Mouse (Mus musculus): Measurements from ENCODE around the gene Stx6. TPM values are rescaled to one million over a fixed set of nuclear protein-coding genes. Genes with fewer than 3 reads are reported as not detected.
A peak's percentile ranks its signal among the peaks of the same experiment; 100 is the strongest.

Gene Stx6
- polyA plus RNA-seq, 1 experiment from 2014 or later, result 8.5 TPM

DNA sequence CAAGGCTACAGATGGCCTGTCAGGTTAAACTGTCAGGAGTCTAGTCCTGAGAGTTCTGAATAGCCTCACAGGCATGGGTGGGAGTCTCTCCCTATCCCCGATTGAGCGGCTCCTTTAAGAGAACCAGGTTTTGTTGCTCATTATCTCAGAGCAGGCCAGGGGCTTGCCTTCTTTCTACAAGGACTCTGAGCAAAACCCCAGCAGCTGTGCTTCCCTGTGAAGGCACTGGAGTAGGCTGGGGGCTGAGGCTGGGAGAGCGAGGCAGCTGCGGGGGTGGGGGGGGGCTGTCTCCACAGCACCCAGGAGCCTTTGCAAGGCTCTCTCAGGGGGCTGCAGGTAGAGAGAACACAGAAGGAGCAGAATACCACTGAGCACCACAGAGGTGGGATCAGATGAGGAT is 80.7 kb downstream of the Stx6 start:
- no peak overlapping the region for H3K4me2 ChIP-seq (ENCODE audit: low read depth, low read length)
- H3K4me1 ChIP-seq (ENCODE audit: insufficient read depth), result peaks cover under 1% of the 10 kb centered on the region
- peaks cover 8% of the 10 kb centered on the region for H3K27me3 ChIP-seq (ENCODE audit: insufficient read depth, low read length)
- H3K27ac ChIP-seq (ENCODE audit: low read depth), result no peak overlapping the region
- TF ChIP-seq EP300 (IDR thresholded peaks at IDR 0.05; ENCODE audit: low read depth) (no peak), CTCF (IDR thresholded peaks at IDR 0.05; ENCODE audit: low read depth) (no peak)
- no peak for ATAC-seq
- no peak overlapping the region for H3K4me3 ChIP-seq (ENCODE audit: low read depth, low read length)
- no peak overlapping the region for H3K9ac ChIP-seq (replicated peaks)
- no peaks in the 10 kb centered on the region for H3K9me3 ChIP-seq (ENCODE audit: low read length)
- WGBS (ENCODE audit: insufficient replicate concordance), result 73% methylated on average over 4 of the region's 4 CpGs
- no peak for DNase-seq
- no peaks in the 10 kb centered on the region for H3K36me3 ChIP-seq (replicated peaks; ENCODE audit: insufficient read depth, low read length)

DNA sequence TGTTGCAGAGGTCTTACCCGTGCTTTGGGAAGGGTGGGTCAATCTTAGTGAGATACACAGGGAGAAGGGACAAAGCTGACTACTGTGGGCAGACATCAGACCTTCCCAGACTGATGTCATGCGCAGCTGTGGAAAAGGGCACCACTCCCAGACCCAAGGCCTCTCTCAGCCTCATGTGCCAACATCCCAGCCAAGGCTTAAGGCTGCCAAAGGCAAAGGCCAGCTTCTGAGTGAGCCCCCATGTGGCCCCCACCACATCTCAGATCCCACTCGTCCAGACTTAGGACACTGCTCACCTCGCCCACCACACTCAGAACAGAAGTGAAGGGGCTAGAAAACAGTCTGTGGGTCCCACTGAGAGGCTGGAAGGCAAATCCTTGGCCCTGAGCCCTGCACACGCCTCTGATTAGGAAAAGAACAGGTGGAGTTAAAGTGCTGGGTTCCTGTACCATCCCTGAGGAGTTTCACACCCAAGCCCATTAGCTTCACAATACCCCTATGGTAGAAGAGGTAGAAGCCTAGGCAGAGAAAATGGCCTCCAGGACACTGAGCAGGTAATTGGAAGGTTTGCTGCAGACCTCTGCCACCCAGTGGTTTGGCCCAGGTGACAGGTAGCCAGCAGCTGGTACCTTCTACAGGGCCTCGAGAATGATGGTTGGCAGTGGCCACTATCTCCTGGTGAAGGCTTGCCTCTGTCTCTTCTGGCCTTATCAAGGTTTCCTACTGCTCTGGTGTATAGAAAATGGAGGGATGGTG is 81.6 kb downstream of the Stx6 start:
- DNase-seq (no peak), ATAC-seq (no peak)
- Histone ChIP-seq H3K4me1 (ENCODE audit: insufficient read depth) (peaks cover 5% of the 10 kb centered on the region), H3K27me3 (ENCODE audit: insufficient read depth, low read length) (peaks cover 18% of the 10 kb centered on the region), H3K9me3 (ENCODE audit: low read length) (no peaks in the 10 kb centered on the region), H3K4me2 (ENCODE audit: low read depth, low read length) (no peak overlapping the region), H3K36me3 (replicated peaks; ENCODE audit: insufficient read depth, low read length) (no peaks in the 10 kb centered on the region), H3K9ac (replicated peaks) (no peak overlapping the region), H3K27ac (ENCODE audit: low read depth) (no peak overlapping the region), H3K4me3 (ENCODE audit: low read depth, low read length) (no peak overlapping the region)
- no peak for TF ChIP-seq CTCF (IDR thresholded peaks at IDR 0.05; ENCODE audit: low read depth)
- no peak for TF ChIP-seq EP300 (IDR thresholded peaks at IDR 0.05; ENCODE audit: low read depth)
- WGBS (ENCODE audit: insufficient replicate concordance), result 71% methylated on average over 6 of the region's 6 CpGs

DNA sequence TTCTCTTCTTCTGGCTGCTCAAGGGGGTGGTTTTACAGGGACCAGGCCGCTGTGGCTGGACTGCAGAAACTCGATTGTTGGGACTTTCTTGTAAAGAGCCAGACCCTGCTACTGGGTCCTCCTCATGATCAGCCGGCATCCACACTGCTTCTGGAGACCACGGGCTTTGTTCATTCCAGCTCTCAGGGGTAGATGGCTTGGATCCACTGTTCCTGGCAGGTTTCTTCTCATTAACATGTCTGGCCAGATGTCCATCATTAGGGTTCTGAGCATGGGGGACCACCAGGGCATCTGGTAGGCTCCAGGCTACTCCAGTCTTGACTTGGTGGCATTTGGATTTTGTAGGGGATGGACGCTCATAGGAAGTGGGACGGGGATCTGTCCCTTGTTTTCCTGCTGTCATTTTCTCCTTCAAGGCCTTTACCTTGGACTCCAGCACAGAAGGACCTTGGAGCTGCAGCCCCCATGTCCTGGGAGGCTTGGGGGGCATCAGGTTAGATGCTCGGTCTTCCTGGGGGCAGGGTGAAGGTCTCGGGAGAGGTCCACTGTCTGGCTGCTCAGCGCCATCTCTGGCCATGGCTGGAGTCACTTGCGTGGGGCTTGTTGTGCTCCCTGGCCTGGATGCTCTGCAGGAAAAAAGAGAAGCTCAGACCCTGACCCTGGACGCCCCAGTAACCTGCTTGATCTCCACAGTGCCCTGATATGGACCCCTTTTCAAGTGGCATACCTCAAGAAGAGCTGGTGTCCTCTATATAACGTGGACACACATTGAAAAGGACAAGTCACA is 83.4 kb downstream of the Stx6 start:
- WGBS (ENCODE audit: insufficient replicate concordance), result 72% methylated on average over 12 of the region's 12 CpGs
- H3K4me3 ChIP-seq (ENCODE audit: low read depth, low read length), result no peak overlapping the region
- H3K9ac ChIP-seq (replicated peaks), result no peak overlapping the region
- H3K4me1 ChIP-seq (ENCODE audit: insufficient read depth), result peaks cover 5% of the 10 kb centered on the region
- H3K4me2 ChIP-seq (ENCODE audit: low read depth, low read length), result no peak overlapping the region
- H3K27me3 ChIP-seq (ENCODE audit: insufficient read depth, low read length), result peaks cover 32% of the 10 kb centered on the region
- no peaks in the 10 kb centered on the region for H3K36me3 ChIP-seq (replicated peaks; ENCODE audit: insufficient read depth, low read length)
- H3K27ac ChIP-seq (ENCODE audit: low read depth), result no peak overlapping the region
- no peak for ATAC-seq
- DNase-seq, result no peak
- H3K9me3 ChIP-seq (ENCODE audit: low read length), result no peaks in the 10 kb centered on the region
- no peak for TF ChIP-seq EP300 (IDR thresholded peaks at IDR 0.05; ENCODE audit: low read depth)
- no peak for TF ChIP-seq CTCF (IDR thresholded peaks at IDR 0.05; ENCODE audit: low read depth)

DNA sequence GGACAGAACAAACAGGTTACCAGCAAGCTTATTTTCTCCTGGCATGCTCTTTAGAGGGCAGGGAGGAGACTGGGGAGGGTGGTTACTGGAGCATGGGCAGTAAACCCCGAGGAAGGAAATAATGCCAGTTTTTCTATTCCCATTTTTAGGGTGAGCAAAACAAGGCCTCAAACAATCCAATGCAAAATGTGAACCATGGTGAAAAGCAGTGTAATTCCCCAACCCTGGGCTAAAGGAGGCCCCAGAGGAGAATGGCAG is 83.9 kb downstream of the Stx6 start:
- Histone ChIP-seq H3K4me2 (ENCODE audit: low read depth, low read length) (no peak overlapping the region), H3K36me3 (replicated peaks; ENCODE audit: insufficient read depth, low read length) (no peaks in the 10 kb centered on the region), H3K4me1 (ENCODE audit: insufficient read depth) (peaks cover 5% of the 10 kb centered on the region), H3K27me3 (ENCODE audit: insufficient read depth, low read length) (peaks cover 34% of the 10 kb centered on the region), H3K9ac (replicated peaks) (no peak overlapping the region), H3K9me3 (ENCODE audit: low read length) (no peaks in the 10 kb centered on the region), H3K27ac (ENCODE audit: low read depth) (no peak overlapping the region), H3K4me3 (ENCODE audit: low read depth, low read length) (no peak overlapping the region)
- ATAC-seq (no peak), DNase-seq (no peak)
- WGBS (ENCODE audit: insufficient replicate concordance), result 55% methylated on average over 1 of the region's 1 CpGs
- TF ChIP-seq EP300 (IDR thresholded peaks at IDR 0.05; ENCODE audit: low read depth) (no peak), CTCF (IDR thresholded peaks at IDR 0.05; ENCODE audit: low read depth) (no peak)

DNA sequence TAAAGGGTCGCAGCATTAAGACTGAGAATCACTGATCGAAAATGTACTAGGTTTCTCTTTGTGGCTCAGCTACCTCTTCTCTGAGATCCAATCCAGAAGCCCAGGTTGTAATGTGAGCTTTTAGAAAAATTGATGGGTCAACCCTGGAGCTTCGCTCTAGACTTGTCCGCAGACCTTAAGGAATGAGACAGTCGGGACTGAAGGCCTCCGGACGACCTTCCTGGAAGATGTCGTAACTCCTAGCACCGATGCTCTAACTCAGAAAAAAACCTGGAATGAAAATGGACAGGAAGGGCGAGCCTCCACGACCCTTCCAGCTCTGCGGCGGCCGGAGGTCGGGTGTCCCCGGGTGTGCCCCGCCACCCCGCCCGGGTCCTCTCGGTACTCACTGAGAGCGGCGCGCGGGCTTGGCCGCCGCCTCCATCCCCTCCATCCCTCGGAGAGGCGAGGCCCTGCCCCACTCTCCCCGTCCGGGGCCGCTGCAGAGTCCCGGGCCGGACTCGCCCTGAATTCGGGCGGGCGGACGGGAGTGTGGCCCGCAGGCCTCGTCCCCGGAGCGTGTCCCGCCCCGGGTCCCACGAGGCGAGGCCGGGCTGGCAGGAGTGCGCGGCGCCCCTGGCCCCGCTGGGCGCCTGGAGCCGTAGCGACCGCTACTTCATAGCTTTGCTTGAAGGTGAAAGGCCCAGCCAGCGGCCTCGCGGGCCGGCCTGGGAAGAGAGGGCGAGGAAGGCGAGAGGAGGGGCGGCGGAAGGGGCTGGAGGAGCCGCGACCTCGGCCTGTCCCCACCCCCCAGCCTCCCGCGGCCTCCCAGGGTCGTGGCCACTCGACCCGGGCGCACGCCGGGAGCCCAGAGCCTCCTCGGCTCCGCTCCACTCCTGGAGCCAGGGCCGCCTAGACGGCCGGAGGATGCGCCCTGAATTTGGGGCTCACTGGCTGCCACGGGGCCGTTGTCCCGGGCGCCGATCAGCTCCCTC is 85.6 kb downstream of the Stx6 start, which contains the start of gene BC034090:
Gene BC034090 (minus strand): TSS at position 648 of the 974 bp plus-strand sequence.
- WGBS (ENCODE audit: insufficient replicate concordance), result 3% methylated on average over 79 of the region's 85 CpGs
- DNase-seq (no peak), ATAC-seq (peak; percentile 38; the same call in 1 of the 2 replicates)
- Histone ChIP-seq H3K27me3 (ENCODE audit: insufficient read depth, low read length) (peaks cover 34% of the 10 kb centered on the region), H3K9me3 (ENCODE audit: low read length) (no peaks in the 10 kb centered on the region), H3K4me2 (ENCODE audit: low read depth, low read length) (peak within 1 kb of the TSS; percentile 74), H3K9ac (replicated peaks) (peak within 1 kb of the TSS; percentile 44; the same call in 1 of the 2 replicates), H3K36me3 (replicated peaks; ENCODE audit: insufficient read depth, low read length) (no peaks in the 10 kb centered on the region), H3K4me1 (ENCODE audit: insufficient read depth) (peaks cover 5% of the 10 kb centered on the region), H3K27ac (ENCODE audit: low read depth) (peak within 1 kb of the TSS; percentile 16; the same call in 1 of the 2 replicates), H3K4me3 (ENCODE audit: low read depth, low read length) (peak within 1 kb of the TSS; percentile 47)
- no peak for TF ChIP-seq CTCF (IDR thresholded peaks at IDR 0.05; ENCODE audit: low read depth)
- TF ChIP-seq EP300 (IDR thresholded peaks at IDR 0.05; ENCODE audit: low read depth), result no peak

All from liver, postnatal 0 days (tissue).